Mouse (Mus musculus): Measurements from ENCODE around the gene Adssl1.
A peak's percentile ranks its signal among the peaks of the same experiment; 100 is the strongest.

DNA sequence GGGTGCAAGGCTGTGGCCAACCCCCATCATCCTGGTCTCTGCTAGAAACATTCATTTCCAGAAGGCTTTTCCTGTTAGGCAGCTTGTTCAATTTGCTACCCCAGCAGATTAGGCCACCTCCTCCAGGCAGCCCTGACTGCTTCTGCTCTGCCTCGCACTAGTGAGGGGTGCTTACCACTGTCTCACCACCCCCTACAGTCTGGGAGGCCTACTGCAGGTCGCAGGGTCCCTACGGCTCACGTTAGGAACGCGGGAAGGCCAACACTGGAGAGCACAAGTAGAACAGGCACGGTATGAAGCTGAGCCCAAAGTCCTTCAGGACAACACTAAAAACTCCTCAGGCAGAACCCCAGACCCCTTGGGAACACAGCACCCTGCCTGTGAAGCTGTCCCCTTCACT is 52.0 kb downstream of the Adssl1 start:
- TF ChIP-seq CTCF (IDR thresholded peaks at IDR 0.05; ENCODE audit: low read depth) (peak; percentile 25; the same call in 1 of the 2 replicates), EP300 (IDR thresholded peaks at IDR 0.05; ENCODE audit: low read depth) (no peak)
